Mouse (Mus musculus): ENCODE measurements around the gene Rpl3l.
"Not testable (repeated sequence)": the region's sequence is repeated elsewhere in the genome, so short reads cannot be mapped to it uniquely, and the experiment has no call there.

The Rpl3l gene

GRCm38 (mm10) chr17:24706982-24707800, 20.4 kb upstream of the Rpl3l start, which contains the start of gene Tbl3:
TSS of gene Tbl3 (minus strand) at chr17:24707660.
- peak; percentile 92 for DNase-seq (ENCODE audit: low read depth, low spot score)
- Histone ChIP-seq H3K27me3 (ENCODE audit: control insufficient read depth, insufficient read depth, low read length, poor library complexity, severe bottlenecking) (no peaks in the 10 kb centered on the region), H3K36me3 (ENCODE audit: control insufficient read depth, insufficient read depth, low read length, poor library complexity, severe bottlenecking) (no peaks in the 10 kb centered on the region; the same call in 1 of the 2 replicates)

DNA sequence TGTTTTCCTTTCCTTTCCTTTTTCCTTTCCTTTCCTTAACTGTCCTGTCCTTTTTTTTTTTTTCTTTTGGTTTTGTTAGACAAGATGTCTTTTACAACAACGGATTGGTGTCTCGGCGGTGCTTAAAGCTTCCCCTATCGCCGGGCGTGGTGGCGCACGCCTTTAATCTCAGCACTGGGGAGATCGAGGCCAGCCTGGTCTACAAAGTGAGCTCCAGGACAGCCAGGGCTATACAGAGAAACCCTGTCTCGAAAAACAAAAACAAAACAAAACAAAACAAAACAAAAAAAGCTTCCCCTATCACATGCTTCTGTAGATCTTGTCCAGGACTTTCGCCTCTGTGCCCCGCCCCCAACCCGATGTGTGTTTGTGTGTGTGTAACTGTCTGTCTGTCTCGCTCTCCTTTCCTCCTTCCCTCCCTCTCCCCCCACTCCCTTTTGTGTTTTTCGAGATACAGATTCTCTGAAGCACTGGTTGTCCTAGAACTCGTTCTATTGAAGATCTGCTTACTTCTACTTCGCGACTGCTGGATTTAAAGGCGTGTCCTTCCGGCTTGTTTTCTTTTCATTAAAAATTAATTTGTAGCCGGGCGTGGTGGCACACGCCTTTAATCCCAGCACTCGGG, 19.7 kb upstream of the Rpl3l start:
- Histone ChIP-seq H3K27me3 (ENCODE audit: control insufficient read depth, insufficient read depth, low read length, poor library complexity, severe bottlenecking) (no peaks in the 10 kb centered on the region), H3K36me3 (ENCODE audit: control insufficient read depth, insufficient read depth, low read length, poor library complexity, severe bottlenecking) (no peaks in the 10 kb centered on the region; the same call in 1 of the 2 replicates)
- DNase-seq (ENCODE audit: low read depth, low spot score) = peak; percentile 45

DNA sequence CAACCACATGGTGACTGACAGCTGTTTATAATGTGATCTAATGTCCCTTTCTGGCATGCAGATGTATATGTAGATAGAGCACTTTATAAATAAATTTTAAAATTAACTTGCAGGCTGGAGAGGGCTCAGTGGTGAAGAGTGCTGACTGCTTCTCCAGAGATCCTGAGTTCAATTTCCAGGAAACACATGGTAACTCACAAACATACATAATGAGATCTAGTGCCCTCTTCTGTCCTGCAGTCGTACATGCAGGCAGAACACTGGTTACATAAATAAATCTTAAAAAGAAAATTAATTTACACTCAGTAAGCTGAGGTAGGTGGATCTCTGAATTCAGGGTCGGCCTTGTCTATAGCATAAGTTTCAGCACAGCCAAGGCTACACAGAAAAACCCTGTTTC, 19.0 kb upstream of the Rpl3l start:
- H3K36me3 ChIP-seq (ENCODE audit: control insufficient read depth, insufficient read depth, low read length, poor library complexity, severe bottlenecking) = no peaks in the 10 kb centered on the region; the same call in 1 of the 2 replicates
- peak; percentile 71 for DNase-seq (ENCODE audit: low read depth, low spot score)
- H3K27me3 ChIP-seq (ENCODE audit: control insufficient read depth, insufficient read depth, low read length, poor library complexity, severe bottlenecking) = no peaks in the 10 kb centered on the region

- H3K36me3 ChIP-seq (ENCODE audit: control insufficient read depth, insufficient read depth, low read length, poor library complexity, severe bottlenecking) = 0 out of 2 replicates have a peak, but pooled peaks cover under 1% of the 10 kb centered on the region
- H3K27me3 ChIP-seq (ENCODE audit: control insufficient read depth, insufficient read depth, low read length, poor library complexity, severe bottlenecking) = no peaks in the 10 kb centered on the region
- DNase-seq (ENCODE audit: low read depth, low spot score) = no peak
These were observed 12.1 kb upstream of the Rpl3l start for GRCm38 (mm10) chr17:24715556-24715955.

- Histone ChIP-seq H3K36me3 (ENCODE audit: control insufficient read depth, insufficient read depth, low read length, poor library complexity, severe bottlenecking) (0 out of 2 replicates have a peak, but pooled peaks cover 2% of the 10 kb centered on the region), H3K27me3 (ENCODE audit: control insufficient read depth, insufficient read depth, low read length, poor library complexity, severe bottlenecking) (no peaks in the 10 kb centered on the region)
- no peak for DNase-seq (ENCODE audit: low read depth, low spot score)
These were observed 11.4 kb upstream of the Rpl3l start for GRCm38 (mm10) chr17:24716166-24716682.

- H3K27me3 ChIP-seq (ENCODE audit: control insufficient read depth, insufficient read depth, low read length, poor library complexity, severe bottlenecking) = no peaks in the 10 kb centered on the region
- peaks cover 7% of the 10 kb centered on the region; the same call in 1 of the 2 replicates for H3K36me3 ChIP-seq (ENCODE audit: control insufficient read depth, insufficient read depth, low read length, poor library complexity, severe bottlenecking)
- no peak for DNase-seq (ENCODE audit: low read depth, low spot score)
These were observed 9.7 kb upstream of the Rpl3l start, which contains the start of the genes Rnf151 and Rps2 for GRCm38 (mm10) chr17:24717943-24718342. TSS of gene Rnf151 (minus strand) at chr17:24718063. TSS of gene Rps2 (plus strand) at chr17:24718116.

DNA sequence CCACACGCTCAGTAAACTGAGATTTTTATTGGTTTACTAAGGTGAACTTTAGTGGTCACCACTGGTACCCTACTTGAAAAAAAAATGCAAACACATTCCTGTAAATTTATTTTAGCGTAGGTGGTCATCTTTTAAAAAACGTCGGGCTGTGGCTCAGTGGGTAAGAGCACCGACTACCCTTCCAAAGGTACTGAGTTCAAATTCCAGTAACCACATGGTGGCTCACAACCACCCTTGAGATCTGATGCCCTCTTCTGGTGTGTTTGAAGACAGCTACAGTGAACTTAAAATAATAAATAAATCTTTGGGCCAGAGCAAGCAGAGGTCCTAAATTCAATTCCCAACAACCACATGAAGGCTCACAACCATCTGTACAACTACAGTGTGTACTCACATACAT, 8.7 kb upstream of the Rpl3l start:
- H3K27me3 ChIP-seq (ENCODE audit: control insufficient read depth, insufficient read depth, low read length, poor library complexity, severe bottlenecking); DNase-seq (ENCODE audit: low read depth, low spot score); H3K36me3 ChIP-seq (ENCODE audit: control insufficient read depth, insufficient read depth, low read length, poor library complexity, severe bottlenecking): not testable (repeated sequence)

DNA sequence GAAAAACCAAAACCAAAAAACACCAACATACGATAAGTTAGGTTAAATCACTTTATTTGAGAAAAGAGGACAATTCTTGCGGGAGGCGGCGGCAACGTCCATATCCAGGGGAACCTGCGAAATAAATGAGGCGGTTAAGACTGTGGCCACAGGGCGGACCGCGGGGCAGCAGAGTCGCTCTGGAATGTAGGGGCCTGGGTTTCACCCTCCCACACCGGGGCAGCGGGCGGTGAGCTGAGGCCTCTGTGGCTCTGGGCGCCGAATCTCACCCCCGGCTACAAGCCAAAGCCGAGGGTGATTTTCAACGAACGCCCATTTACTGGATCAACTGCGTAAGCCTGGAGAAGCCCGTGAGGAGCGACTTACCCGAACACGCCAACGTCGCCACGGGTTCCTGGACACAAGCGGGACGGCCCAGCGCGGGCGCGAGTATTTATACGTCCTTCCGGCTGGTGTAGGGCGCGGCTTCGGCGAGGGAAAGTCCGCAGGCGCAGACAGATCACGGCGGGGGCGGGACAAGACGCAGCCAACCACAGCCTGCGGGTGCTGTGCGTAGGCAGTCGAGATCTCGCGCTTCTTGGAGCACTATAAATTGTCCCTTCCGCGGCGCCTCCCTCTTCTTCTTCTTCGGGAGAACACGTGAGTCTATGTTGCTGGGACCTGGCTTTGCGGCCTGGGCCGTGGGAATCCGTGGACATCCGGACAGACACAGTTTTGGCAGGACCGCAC, 8.0 kb upstream of the Rpl3l start:
- no peaks in the 10 kb centered on the region for H3K27me3 ChIP-seq (ENCODE audit: control insufficient read depth, insufficient read depth, low read length, poor library complexity, severe bottlenecking)
- peaks cover 7% of the 10 kb centered on the region; the same call in 1 of the 2 replicates for H3K36me3 ChIP-seq (ENCODE audit: control insufficient read depth, insufficient read depth, low read length, poor library complexity, severe bottlenecking)
- DNase-seq (ENCODE audit: low read depth, low spot score) = peak; percentile 99

- not testable (repeated sequence) for H3K36me3 ChIP-seq (ENCODE audit: control insufficient read depth, insufficient read depth, low read length, poor library complexity, severe bottlenecking); DNase-seq (ENCODE audit: low read depth, low spot score); H3K27me3 ChIP-seq (ENCODE audit: control insufficient read depth, insufficient read depth, low read length, poor library complexity, severe bottlenecking)
These were observed 7.0 kb upstream of the Rpl3l start for GRCm38 (mm10) chr17:24720616-24721015.

- not testable (repeated sequence) for H3K27me3 ChIP-seq (ENCODE audit: control insufficient read depth, insufficient read depth, low read length, poor library complexity, severe bottlenecking); DNase-seq (ENCODE audit: low read depth, low spot score); H3K36me3 ChIP-seq (ENCODE audit: control insufficient read depth, insufficient read depth, low read length, poor library complexity, severe bottlenecking)
These were observed 6.2 kb upstream of the Rpl3l start for GRCm38 (mm10) chr17:24721383-24721955.

DNA sequence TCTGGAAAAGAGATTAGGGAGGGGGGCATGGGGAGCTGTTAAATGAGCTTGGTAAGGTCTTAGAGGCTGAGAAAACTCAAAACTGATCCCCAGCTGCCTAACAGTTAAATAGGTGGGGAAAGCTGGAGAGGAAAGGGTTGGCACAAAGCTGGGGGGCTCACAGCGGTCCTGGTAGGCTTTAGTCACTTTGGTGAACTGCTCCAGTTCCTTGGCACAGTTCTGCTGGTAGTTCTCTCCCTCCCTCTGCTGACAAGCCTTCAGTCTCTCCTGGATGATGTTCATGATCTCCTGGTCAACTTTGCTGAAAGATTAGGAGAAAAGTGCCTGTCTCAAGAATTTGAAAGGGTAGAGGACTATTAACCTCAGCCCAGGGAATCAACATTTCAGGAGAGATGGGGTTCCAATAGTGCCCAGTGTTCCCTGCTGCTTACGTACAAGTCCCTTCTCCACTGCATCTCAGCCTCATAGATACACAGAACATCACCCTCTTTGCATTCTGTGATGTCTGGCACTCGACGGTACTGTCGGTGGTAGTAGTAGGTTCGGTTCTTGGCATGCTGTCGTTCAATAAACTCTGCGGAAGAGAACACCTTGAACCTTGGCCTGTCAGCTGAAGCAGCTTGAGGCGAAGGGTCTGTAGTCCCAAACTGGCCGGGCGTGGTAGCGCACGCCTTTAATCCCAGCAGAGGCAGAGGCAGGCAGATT, 5.2 kb upstream of the Rpl3l start:
- H3K36me3 ChIP-seq (ENCODE audit: control insufficient read depth, insufficient read depth, low read length, poor library complexity, severe bottlenecking) = peaks cover 7% of the 10 kb centered on the region; the same call in 1 of the 2 replicates
- DNase-seq (ENCODE audit: low read depth, low spot score) = no peak
- no peaks in the 10 kb centered on the region for H3K27me3 ChIP-seq (ENCODE audit: control insufficient read depth, insufficient read depth, low read length, poor library complexity, severe bottlenecking)

DNA sequence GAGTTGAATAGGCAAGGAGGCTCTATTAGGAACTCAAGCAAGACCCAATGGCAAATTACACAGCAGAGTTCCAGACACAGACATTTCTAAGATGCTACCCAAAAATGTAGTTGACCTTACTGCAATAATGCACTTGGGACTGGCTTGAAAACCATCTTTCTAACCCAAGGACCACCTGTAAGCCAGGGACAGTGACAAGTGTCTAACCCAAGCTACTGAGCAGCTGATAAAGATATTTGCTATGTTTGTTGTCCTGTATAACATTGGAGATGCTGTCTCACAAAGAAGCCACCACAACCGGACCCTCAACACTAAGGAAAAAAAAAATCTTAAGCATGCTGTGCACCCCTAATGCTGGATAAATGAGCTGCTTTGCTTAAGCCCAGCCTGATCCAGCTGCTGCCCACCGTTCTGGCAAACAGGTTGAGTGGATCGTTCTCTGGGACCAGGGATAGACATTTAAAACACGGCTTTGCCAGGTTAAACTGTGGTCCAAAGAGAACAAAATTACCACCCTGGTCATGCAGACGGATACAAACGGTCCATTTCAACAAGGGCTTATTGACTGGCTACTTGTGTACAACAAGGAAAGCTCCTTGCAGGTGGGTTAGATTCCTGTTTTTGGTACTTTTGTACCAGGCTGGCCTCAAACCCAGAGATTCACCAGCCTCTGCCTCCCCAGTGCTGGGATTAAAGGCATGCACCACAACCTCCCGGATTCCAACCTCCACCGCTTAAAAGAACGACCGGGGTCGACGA, 4.3 kb upstream of the Rpl3l start:
- H3K36me3 ChIP-seq (ENCODE audit: control insufficient read depth, insufficient read depth, low read length, poor library complexity, severe bottlenecking) = peaks cover 7% of the 10 kb centered on the region; the same call in 1 of the 2 replicates
- no peaks in the 10 kb centered on the region for H3K27me3 ChIP-seq (ENCODE audit: control insufficient read depth, insufficient read depth, low read length, poor library complexity, severe bottlenecking)
- no peak for DNase-seq (ENCODE audit: low read depth, low spot score)

DNA sequence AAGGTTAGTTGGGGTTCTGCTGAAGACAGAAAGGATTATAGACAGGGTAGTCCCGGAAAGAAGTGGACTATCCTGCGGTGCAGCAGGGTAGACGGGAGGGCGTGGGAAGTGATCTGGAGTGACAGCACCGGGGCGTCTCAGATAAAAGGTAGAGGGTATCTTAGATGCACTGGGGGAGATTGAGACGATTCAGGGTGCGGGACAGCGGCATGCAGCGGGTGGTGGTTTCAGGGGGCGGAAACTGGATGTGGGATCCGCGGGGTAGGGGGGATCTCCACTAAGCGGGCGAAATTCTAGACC, 3.8 kb upstream of the Rpl3l start:
- Histone ChIP-seq H3K27me3 (ENCODE audit: control insufficient read depth, insufficient read depth, low read length, poor library complexity, severe bottlenecking) (no peaks in the 10 kb centered on the region), H3K36me3 (ENCODE audit: control insufficient read depth, insufficient read depth, low read length, poor library complexity, severe bottlenecking) (peaks cover 7% of the 10 kb centered on the region; the same call in 1 of the 2 replicates)
- DNase-seq (ENCODE audit: low read depth, low spot score) = no peak
